Mouse (Mus musculus) embryonic fibroblast, embryonic 13.5 days (primary cell): ENCODE measurements around the gene Kmt2e. TPM values are rescaled to one million over a fixed set of nuclear protein-coding genes. Genes with fewer than 3 reads are reported as not detected.

Experiments
- H3K27ac ChIP-seq: 2 replicates; pipeline ENCODE4 v1.5.1; 2012; ENCODE audit warnings: low read length, control low read depth, inconsistent platforms; ENCODE audit not compliant: insufficient read depth
- H3K4me1 ChIP-seq: 2 replicates; pipeline ENCODE4 v1.6.1; 2011; ENCODE audit warnings: low read length; ENCODE audit not compliant: control insufficient read depth, insufficient read depth
- H3K4me3 ChIP-seq: 2 replicates; pipeline ENCODE4 v1.5.1; 2011; ENCODE audit warnings: mild to moderate bottlenecking, control low read depth, low read length; ENCODE audit not compliant: insufficient read depth
- CTCF ChIP-seq: IDR thresholded peaks from 2 replicates; pipeline ENCODE4 v1.5.1; 2011; ENCODE audit warnings: mild to moderate bottlenecking, control low read depth, low read length, moderate library complexity, borderline replicate concordance; ENCODE audit not compliant: insufficient read depth
- POLR2A ChIP-seq: IDR thresholded peaks from 2 replicates; pipeline ENCODE4 v1.6.1; 2011; ENCODE audit warnings: low read depth, mild to moderate bottlenecking, control low read depth, low read length, moderate library complexity
- polyA plus RNA-seq: library from polyadenylated mRNA; stranded (reverse); fragments of >200 nt; gene quantifications from 2 replicates; pipeline ENCODE4 v1.2.4, GENCODE M21; 2011; ENCODE audit warnings: low read depth; ENCODE audit not compliant: missing spikeins, insufficient read length

Gene Kmt2e
- polyA plus RNA-seq, 1 experiment, result 71.8 TPM

GRCm38 (mm10) chr5:23512556-23512955, 78.3 kb downstream of the Kmt2e start:
- Histone ChIP-seq H3K4me1 (no peaks in the 10 kb centered on the region), H3K27ac (no peak overlapping the region), H3K4me3 (no peak overlapping the region)
- TF ChIP-seq POLR2A, result no peak
- no peak for TF ChIP-seq CTCF

GRCm38 (mm10) chr5:23513468-23513867, 79.2 kb downstream of the Kmt2e start:
- H3K4me1 ChIP-seq, result no peaks in the 10 kb centered on the region
- no peak overlapping the region for H3K4me3 ChIP-seq
- TF ChIP-seq POLR2A, result no peak
- no peak for TF ChIP-seq CTCF
- H3K27ac ChIP-seq, result no peak overlapping the region

- H3K27ac ChIP-seq, result no peak overlapping the region
- peaks cover 9% of the 10 kb centered on the region for H3K4me1 ChIP-seq
- no peak for TF ChIP-seq CTCF
- TF ChIP-seq POLR2A, result no peak
- no peak overlapping the region for H3K4me3 ChIP-seq
Observed at GRCm38 (mm10) chr5:23515038-23515437, 80.8 kb downstream of the Kmt2e start.

- H3K4me1 ChIP-seq, result peaks cover 9% of the 10 kb centered on the region
- TF ChIP-seq CTCF, result no peak
- TF ChIP-seq POLR2A, result no peak
Observed at GRCm38 (mm10) chr5:23516962-23517361, 82.7 kb downstream of the Kmt2e start.

GRCm38 (mm10) chr5:23517839-23518238, 83.6 kb downstream of the Kmt2e start:
- TF ChIP-seq CTCF, result no peak
- TF ChIP-seq POLR2A, result no peak
- H3K4me1 ChIP-seq, result peaks cover 9% of the 10 kb centered on the region
- H3K27ac ChIP-seq, result no peak overlapping the region
- H3K4me3 ChIP-seq, result no peak overlapping the region

More at GRCm38 (mm10) chr5:23516962-23517361, 82.7 kb downstream of the Kmt2e start:
- Histone ChIP-seq H3K27ac (no peak overlapping the region), H3K4me3 (no peak overlapping the region)

- Histone ChIP-seq H3K27ac (no peak overlapping the region; the same call in 1 of the 2 replicates), H3K4me3 (no peak overlapping the region), H3K4me1 (peaks cover 9% of the 10 kb centered on the region)
- no peak for TF ChIP-seq POLR2A
- TF ChIP-seq CTCF, result no peak
Observed at GRCm38 (mm10) chr5:23518673-23519072, 84.4 kb downstream of the Kmt2e start.

GRCm38 (mm10) chr5:23519679-23520078, 85.4 kb downstream of the Kmt2e start:
- H3K4me1 ChIP-seq, result peaks cover 9% of the 10 kb centered on the region
- TF ChIP-seq POLR2A (no peak), CTCF (no peak)

GRCm38 (mm10) chr5:23521645-23522044, 87.4 kb downstream of the Kmt2e start:
- no peak overlapping the region for H3K4me3 ChIP-seq
- H3K4me1 ChIP-seq, result peaks cover 9% of the 10 kb centered on the region
- TF ChIP-seq POLR2A (no peak), CTCF (no peak)
- no peak overlapping the region for H3K27ac ChIP-seq

More at GRCm38 (mm10) chr5:23519679-23520078, 85.4 kb downstream of the Kmt2e start:
- Histone ChIP-seq H3K27ac (no peak overlapping the region), H3K4me3 (no peak overlapping the region)

GRCm38 (mm10) chr5:23523936-23524335, 89.7 kb downstream of the Kmt2e start:
- Histone ChIP-seq H3K27ac (no peak overlapping the region), H3K4me1 (peaks cover 5% of the 10 kb centered on the region), H3K4me3 (no peak overlapping the region)
- TF ChIP-seq POLR2A, result no peak
- no peak for TF ChIP-seq CTCF

- no peak for TF ChIP-seq CTCF
- no peak for TF ChIP-seq POLR2A
- Histone ChIP-seq H3K27ac (no peak overlapping the region), H3K4me1 (no peaks in the 10 kb centered on the region; the same call in 1 of the 2 replicates), H3K4me3 (no peak overlapping the region)
Observed at GRCm38 (mm10) chr5:23524621-23525020, 90.4 kb downstream of the Kmt2e start.

GRCm38 (mm10) chr5:23531100-23531499, 96.9 kb downstream of the Kmt2e start:
- Histone ChIP-seq H3K27ac (no peak overlapping the region), H3K4me3 (no peak overlapping the region), H3K4me1 (no peaks in the 10 kb centered on the region)
- TF ChIP-seq CTCF (no peak), POLR2A (no peak)
